Mouse (Mus musculus) liver, embryonic 14.5 days (tissue): ENCODE measurements around the gene Arid1b.

Experiments used
- CTCF ChIP-seq: IDR thresholded peaks from 2 replicates; pipeline ENCODE4 v1.5.1; 2016; ENCODE audit warnings: antibody characterized with exemption, low read depth, control low read depth
- EP300 ChIP-seq: IDR thresholded peaks from 2 replicates; pipeline ENCODE4 v1.6.1; 2016; ENCODE audit warnings: antibody characterized with exemption, low read depth

DNA sequence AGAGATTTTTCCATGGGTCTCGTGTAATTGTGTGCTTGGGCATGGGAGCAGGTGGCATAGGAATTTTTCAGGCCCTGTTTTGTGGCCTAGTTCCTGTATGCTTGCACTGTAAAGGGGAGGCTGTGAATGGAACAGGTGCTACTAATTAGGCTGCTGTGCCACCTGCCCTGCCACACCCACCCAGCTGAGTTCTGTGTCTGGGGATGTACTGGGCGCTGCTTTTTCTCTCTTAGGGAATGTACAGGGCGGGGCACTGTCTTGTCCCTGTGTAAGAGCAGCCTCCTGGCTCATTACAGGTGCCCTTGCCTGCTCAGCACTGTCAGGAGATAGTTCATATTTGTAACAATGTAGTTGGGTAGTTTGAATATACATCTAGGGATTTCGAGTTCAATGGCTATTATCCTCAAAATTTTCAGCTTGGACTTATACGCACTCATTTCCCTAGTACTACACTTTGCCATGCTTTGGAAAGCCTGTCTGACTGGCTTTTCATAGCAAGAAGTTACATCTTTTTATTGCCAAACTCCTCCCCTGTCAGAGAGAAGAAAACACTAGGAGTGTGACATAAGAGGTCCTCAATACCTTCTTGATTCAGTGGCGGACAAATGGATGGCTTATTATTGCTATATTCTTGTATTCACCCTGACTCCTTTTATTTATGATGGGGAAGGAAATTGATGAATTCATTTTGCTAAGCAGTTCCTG, 149.8 kb downstream of the Arid1b start:
- no peak for TF ChIP-seq EP300
- no peak for TF ChIP-seq CTCF
